Mouse (Mus musculus): ENCODE measurements around the gene Ago1. TPM values are rescaled to one million over a fixed set of nuclear protein-coding genes. Genes with fewer than 3 reads are reported as not detected.

The Ago1 gene
- 13.5 and 15.3 TPM in 2 replicates for polyA plus RNA-seq (2015; fragmentation: Nextera tagmentation; extraction: Ambion mirVana)

- Histone ChIP-seq H3K9me3 (no peaks in the 10 kb centered on the region), H3K9ac (peak within 1 kb of the TSS; percentile 99), H3K4me2 (peak within 1 kb of the TSS; percentile 69), H3K27me3 (no peaks in the 10 kb centered on the region), H3K36me3 (no peaks in the 10 kb centered on the region), H3K4me1 (replicated peaks) (peaks cover 43% of the 10 kb centered on the region), H3K27ac (peak within 1 kb of the TSS; percentile 99), H3K4me3 (peak within 1 kb of the TSS; percentile 96)
- ATAC-seq (ENCODE audit: low FRiP score) = peak; percentile 83
- under 1% methylated on average over 50 of the region's 55 CpGs for WGBS
Measured at GRCm38 (mm10) chr4:126468285-126468901, at the start of gene Ago1. Ago1 (minus strand) TSS chr4:126468583.

GRCm38 (mm10) chr4:126512308-126513066, 44.1 kb upstream of the Ago1 start:
- 88% methylated on average over 6 of the region's 6 CpGs for WGBS
- no peak overlapping the region for H3K4me2 ChIP-seq
- no peaks in the 10 kb centered on the region for H3K9me3 ChIP-seq
- H3K9ac ChIP-seq = no peak overlapping the region
- H3K27ac ChIP-seq = no peak overlapping the region
- ATAC-seq (ENCODE audit: low FRiP score) = no peak
- H3K4me1 ChIP-seq (replicated peaks) = no peaks in the 10 kb centered on the region
- H3K36me3 ChIP-seq = peaks cover 88% of the 10 kb centered on the region
- no peaks in the 10 kb centered on the region for H3K27me3 ChIP-seq
- no peak overlapping the region for H3K4me3 ChIP-seq

GRCm38 (mm10) chr4:126511013-126511412, 42.6 kb upstream of the Ago1 start:
- no peak overlapping the region for H3K9ac ChIP-seq
- WGBS = 88% methylated on average over 5 of the region's 5 CpGs
- no peak overlapping the region for H3K4me2 ChIP-seq
- no peak for ATAC-seq (ENCODE audit: low FRiP score)
- peaks cover 89% of the 10 kb centered on the region for H3K36me3 ChIP-seq
- H3K9me3 ChIP-seq = no peaks in the 10 kb centered on the region
- no peak overlapping the region for H3K27ac ChIP-seq
- no peaks in the 10 kb centered on the region for H3K27me3 ChIP-seq
- no peaks in the 10 kb centered on the region for H3K4me1 ChIP-seq (replicated peaks)
- no peak overlapping the region for H3K4me3 ChIP-seq

GRCm38 (mm10) chr4:126509072-126509471, 40.7 kb upstream of the Ago1 start:
- Histone ChIP-seq H3K27ac (no peak overlapping the region), H3K36me3 (peaks cover 90% of the 10 kb centered on the region), H3K4me2 (no peak overlapping the region), H3K9ac (no peak overlapping the region), H3K4me3 (no peak overlapping the region), H3K4me1 (replicated peaks) (no peaks in the 10 kb centered on the region), H3K9me3 (no peaks in the 10 kb centered on the region), H3K27me3 (no peaks in the 10 kb centered on the region)
- 94% methylated on average over 2 of the region's 2 CpGs for WGBS
- no peak for ATAC-seq (ENCODE audit: low FRiP score)

- Histone ChIP-seq H3K36me3 (peaks cover 91% of the 10 kb centered on the region), H3K9me3 (no peaks in the 10 kb centered on the region), H3K27me3 (no peaks in the 10 kb centered on the region), H3K4me3 (no peak overlapping the region), H3K4me2 (no peak overlapping the region), H3K27ac (no peak overlapping the region), H3K4me1 (replicated peaks) (no peaks in the 10 kb centered on the region), H3K9ac (no peak overlapping the region)
- WGBS = 85% methylated on average over 14 of the region's 14 CpGs
- ATAC-seq (ENCODE audit: low FRiP score) = no peak
Measured at GRCm38 (mm10) chr4:126508110-126508899, 39.9 kb upstream of the Ago1 start.

- WGBS = 47% methylated on average over 8 of the region's 8 CpGs
- no peak overlapping the region for H3K4me3 ChIP-seq
- peaks cover 6% of the 10 kb centered on the region; the same call in 1 of the 2 replicates for H3K4me1 ChIP-seq (replicated peaks)
- no peak overlapping the region for H3K9ac ChIP-seq
- H3K9me3 ChIP-seq = no peaks in the 10 kb centered on the region
- 0 out of 2 replicates have a peak, but pooled peaks have one; percentile 32 for ATAC-seq (ENCODE audit: low FRiP score)
- peaks cover 78% of the 10 kb centered on the region for H3K36me3 ChIP-seq
- H3K27ac ChIP-seq = peak overlapping the region; percentile 40; the same call in 1 of the 2 replicates
- H3K4me2 ChIP-seq = no peak overlapping the region
- no peaks in the 10 kb centered on the region for H3K27me3 ChIP-seq
Measured at GRCm38 (mm10) chr4:126502977-126503309, 34.6 kb upstream of the Ago1 start.

- 72% methylated on average over 6 of the region's 6 CpGs for WGBS
- H3K4me3 ChIP-seq = no peak overlapping the region
- peak overlapping the region; percentile 40; the same call in 1 of the 2 replicates for H3K27ac ChIP-seq
- no peak for ATAC-seq (ENCODE audit: low FRiP score)
- H3K9ac ChIP-seq = no peak overlapping the region
- peaks cover 78% of the 10 kb centered on the region for H3K36me3 ChIP-seq
- H3K27me3 ChIP-seq = no peaks in the 10 kb centered on the region
- H3K9me3 ChIP-seq = no peaks in the 10 kb centered on the region
- H3K4me2 ChIP-seq = no peak overlapping the region
- H3K4me1 ChIP-seq (replicated peaks) = peaks cover 6% of the 10 kb centered on the region; the same call in 1 of the 2 replicates
Measured at GRCm38 (mm10) chr4:126502141-126502976, 34.0 kb upstream of the Ago1 start.

GRCm38 (mm10) chr4:126498601-126499000, 30.2 kb upstream of the Ago1 start:
- Histone ChIP-seq H3K27me3 (no peaks in the 10 kb centered on the region), H3K4me3 (no peak overlapping the region), H3K27ac (no peak overlapping the region), H3K4me2 (no peak overlapping the region), H3K4me1 (replicated peaks) (peaks cover 6% of the 10 kb centered on the region; the same call in 1 of the 2 replicates), H3K9me3 (no peaks in the 10 kb centered on the region), H3K9ac (no peak overlapping the region), H3K36me3 (peaks cover 67% of the 10 kb centered on the region)
- 88% methylated on average over 1 of the region's 1 CpGs for WGBS
- ATAC-seq (ENCODE audit: low FRiP score) = no peak

GRCm38 (mm10) chr4:126496963-126497362, 28.6 kb upstream of the Ago1 start:
- Histone ChIP-seq H3K4me3 (no peak overlapping the region), H3K27me3 (no peaks in the 10 kb centered on the region), H3K4me1 (replicated peaks) (no peaks in the 10 kb centered on the region), H3K36me3 (peaks cover 72% of the 10 kb centered on the region), H3K27ac (no peak overlapping the region), H3K9me3 (no peaks in the 10 kb centered on the region), H3K9ac (no peak overlapping the region), H3K4me2 (no peak overlapping the region)
- ATAC-seq (ENCODE audit: low FRiP score) = no peak
- WGBS = 89% methylated on average over 2 of the region's 2 CpGs

- 83% methylated on average over 5 of the region's 5 CpGs for WGBS
- peaks cover 74% of the 10 kb centered on the region for H3K36me3 ChIP-seq
Measured at GRCm38 (mm10) chr4:126495942-126496790, 27.8 kb upstream of the Ago1 start.

GRCm38 (mm10) chr4:126495453-126495852, 27.1 kb upstream of the Ago1 start:
- H3K27me3 ChIP-seq = no peaks in the 10 kb centered on the region
- H3K4me2 ChIP-seq = no peak overlapping the region
- no peak overlapping the region for H3K27ac ChIP-seq
- 60% methylated on average over 5 of the region's 5 CpGs for WGBS
- H3K9ac ChIP-seq = no peak overlapping the region
- peaks cover 76% of the 10 kb centered on the region for H3K36me3 ChIP-seq
- H3K4me1 ChIP-seq (replicated peaks) = no peaks in the 10 kb centered on the region
- no peak overlapping the region for H3K4me3 ChIP-seq
- H3K9me3 ChIP-seq = no peaks in the 10 kb centered on the region
- no peak for ATAC-seq (ENCODE audit: low FRiP score)

More at GRCm38 (mm10) chr4:126495942-126496790, 27.8 kb upstream of the Ago1 start:
- Histone ChIP-seq H3K4me3 (no peak overlapping the region), H3K9ac (no peak overlapping the region), H3K27ac (no peak overlapping the region), H3K4me2 (no peak overlapping the region), H3K27me3 (no peaks in the 10 kb centered on the region), H3K4me1 (replicated peaks) (no peaks in the 10 kb centered on the region), H3K9me3 (no peaks in the 10 kb centered on the region)
- ATAC-seq (ENCODE audit: low FRiP score) = no peak

All from hindbrain, embryonic 13.5 days (tissue).